Mouse (Mus musculus) bone marrow, adult 2 months (tissue): ENCODE results near the gene Ptx4.

Source experiments
- CTCF ChIP-seq: fragments of 200-500 bp; IDR thresholded peaks from 2 replicates; pipeline ENCODE4 v1.5.1; 2011; ENCODE audit warnings: low read length, control low read depth; ENCODE audit not compliant: control insufficient read depth, insufficient read depth
- POLR2A ChIP-seq: fragments of 200-500 bp; IDR thresholded peaks from 2 replicates; pipeline ENCODE4 v1.6.1; 2011; ENCODE audit warnings: low read depth, mild to moderate bottlenecking, control low read depth, low read length, borderline replicate concordance; ENCODE audit not compliant: control insufficient read depth

DNA sequence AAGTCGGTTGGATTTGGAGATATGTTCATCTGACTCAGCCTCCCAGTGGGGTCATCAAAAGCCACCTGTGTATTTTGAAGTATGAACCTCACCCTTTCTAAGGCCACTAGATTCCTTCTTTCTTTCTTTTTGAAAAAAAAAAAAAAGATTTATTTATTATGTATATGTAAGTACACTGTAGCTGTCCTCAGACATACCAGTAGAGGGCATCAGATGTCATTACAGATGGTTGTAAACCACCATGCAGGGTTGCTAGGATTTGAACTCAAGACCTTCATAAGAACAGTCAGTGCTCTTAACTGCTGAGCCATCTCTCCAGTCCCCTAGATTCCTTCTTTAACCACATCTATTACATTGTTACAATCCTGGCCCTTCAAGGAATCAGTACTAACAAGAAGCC lies 9.5 kb downstream of the Ptx4 start:
- TF ChIP-seq CTCF (no peak), POLR2A (no peak)
